Mouse (Mus musculus) G1E (cell line): ENCODE results near the gene Dzip1l. TPM values are rescaled to one million over a fixed set of nuclear protein-coding genes. Genes with fewer than 3 reads are reported as not detected.

ENCODE experiments used
- ATAC-seq: 2 replicates; pipeline ENCODE4 v1.8.0; 2016; ENCODE audit warnings: mild to moderate bottlenecking; ENCODE audit not compliant: insufficient number of reproducible peaks, poor library complexity, low FRiP score, severe bottlenecking; ENCODE audit errors: extremely low read depth
- DNase-seq: peaks from one replicate; pipeline ENCODE4 v3.0.0; 2012; ENCODE audit warnings: low spot score
- H3K27me3 ChIP-seq: 2 replicates; pipeline ENCODE4 v1.6.1; 2012; ENCODE audit warnings: mild to moderate bottlenecking, low read length, inconsistent platforms; ENCODE audit not compliant: insufficient read depth
- H3K36me3 ChIP-seq: replicated peaks from 2 replicates; pipeline ENCODE3; 2012; ENCODE audit warnings: mild to moderate bottlenecking, inconsistent platforms
- H3K4me1 ChIP-seq: 2 replicates; pipeline ENCODE4 v1.6.1; 2012; ENCODE audit warnings: low read depth, low read length, inconsistent platforms, mixed read lengths; ENCODE audit not compliant: insufficient read depth
- H3K4me3 ChIP-seq: 2 replicates; pipeline ENCODE4 v1.5.1; 2012; ENCODE audit warnings: low read depth, mild to moderate bottlenecking, inconsistent platforms, low read length, moderate library complexity, mixed read lengths
- H3K9me3 ChIP-seq: replicated peaks from 2 replicates; pipeline ENCODE4 v1.6.1; 2012; ENCODE audit warnings: inconsistent platforms
- CTCF ChIP-seq: IDR thresholded peaks from 2 replicates; pipeline ENCODE4 v1.5.1; 2012; ENCODE audit warnings: low read depth, low read length, inconsistent platforms, mixed read lengths
- GATA1 ChIP-seq: IDR thresholded peaks from 2 replicates; pipeline ENCODE4 v1.6.1; 2012; ENCODE audit warnings: borderline replicate concordance, low read length, inconsistent platforms, mixed read lengths
- GATA2 ChIP-seq: IDR thresholded peaks from 2 replicates; pipeline ENCODE4 v1.6.1; 2012; ENCODE audit warnings: low read depth, low read length, inconsistent platforms, borderline replicate concordance
- POLR2AphosphoS5 ChIP-seq: IDR thresholded peaks from 2 replicates; pipeline ENCODE4 v1.6.1; 2012; ENCODE audit warnings: low read depth, low read length, inconsistent platforms; ENCODE audit not compliant: insufficient replicate concordance
- TAL1 ChIP-seq: conservative IDR thresholded peaks from 2 replicates; pipeline ENCODE4 v1.6.1; 2012; ENCODE audit warnings: low read depth, low read length, inconsistent platforms, mixed read lengths
- polyA plus RNA-seq: library from polyadenylated mRNA; stranded (reverse); fragments of >175 nt; gene quantifications from 2 replicates; pipeline ENCODE4 v1.2.3, GENCODE M21; 2012
- total RNA-seq, 2 experiments: library from RNA; stranded (forward) in 1 of 2; stranded (reverse) in 1 of 2; fragments of 200-1000 nt in 1 of 2; fragments of >200 nt in 1 of 2; fragmentation: Nextera tagmentation in 1 of 2; gene quantifications; 2 replicates each; pipeline ENCODE4 v1.2.3; 2014 to 2017

Gene Dzip1l
- total and polyA plus RNA-seq, 3 experiments: 0.33 TPM; not detected in 2

DNA sequence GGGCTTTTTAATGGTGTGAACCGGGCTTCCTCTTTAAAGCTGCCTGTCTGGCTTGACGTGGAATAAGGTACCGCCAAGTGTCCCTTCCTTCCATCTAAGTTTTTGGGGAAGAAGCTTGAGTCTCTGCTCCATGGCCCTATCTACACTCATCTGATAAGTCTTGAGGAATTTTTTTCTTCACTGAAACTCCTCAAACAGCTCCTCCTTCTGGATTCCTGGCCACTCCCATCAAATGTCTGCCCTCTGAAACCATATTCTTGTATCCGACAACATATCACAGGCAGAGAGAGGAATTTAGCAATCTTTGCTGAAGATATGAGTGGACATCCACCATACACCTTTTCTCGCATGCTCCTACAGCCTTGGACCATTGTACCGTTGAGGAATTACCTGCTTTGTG, 77.0 kb downstream of the Dzip1l start:
- Histone ChIP-seq H3K36me3 (no peaks in the 10 kb centered on the region), H3K4me1 (no peaks in the 10 kb centered on the region; the same call in 1 of the 2 replicates), H3K27me3 (no peaks in the 10 kb centered on the region), H3K4me3 (no peak overlapping the region), H3K9me3 (peaks cover 20% of the 10 kb centered on the region)
- ATAC-seq (no peak), DNase-seq (no peak)
- no peak for TF ChIP-seq TAL1
- TF ChIP-seq GATA2: no peak
- TF ChIP-seq POLR2AphosphoS5: no peak
- no peak for TF ChIP-seq CTCF
- no peak for TF ChIP-seq GATA1

DNA sequence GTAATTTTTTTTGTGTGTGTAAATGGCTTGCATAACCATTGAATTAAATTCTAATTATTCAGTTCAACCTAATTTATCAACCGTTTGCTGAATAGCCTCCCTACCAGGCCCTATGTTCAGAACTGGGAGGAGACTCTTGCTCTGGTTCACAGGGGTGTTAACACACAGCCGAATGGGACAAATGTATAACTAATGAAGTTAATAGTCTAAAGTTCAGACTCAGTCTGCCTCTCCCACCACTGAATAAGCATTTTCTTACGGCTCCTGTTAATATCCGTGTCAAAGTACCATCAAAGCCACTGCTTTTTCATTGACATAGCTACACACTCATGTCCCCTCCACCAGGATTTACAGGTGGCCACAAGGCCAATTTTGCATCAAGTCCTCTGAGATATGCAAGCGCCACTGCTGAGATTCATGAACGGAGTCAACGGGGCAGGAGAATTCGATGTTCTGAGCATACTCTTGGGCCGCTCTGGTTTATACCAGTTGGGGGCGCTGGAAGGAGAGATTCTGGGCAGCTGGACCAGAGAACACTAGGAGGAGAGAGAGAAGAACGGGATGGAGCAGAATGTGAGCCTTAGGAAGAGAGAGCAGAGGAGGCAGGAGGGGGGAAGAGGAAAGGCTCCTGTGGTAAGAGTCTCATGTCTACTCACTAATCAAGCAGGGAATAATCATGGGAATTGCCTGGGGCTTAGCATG, 78.3 kb downstream of the Dzip1l start:
- H3K27me3 ChIP-seq: no peaks in the 10 kb centered on the region
- TF ChIP-seq POLR2AphosphoS5: no peak
- TF ChIP-seq GATA2: no peak
- TF ChIP-seq GATA1: no peak
- TF ChIP-seq TAL1: no peak
- TF ChIP-seq CTCF: no peak
- no peaks in the 10 kb centered on the region for H3K36me3 ChIP-seq
- no peaks in the 10 kb centered on the region; the same call in 1 of the 2 replicates for H3K4me1 ChIP-seq
- no peak overlapping the region for H3K4me3 ChIP-seq
- DNase-seq (no peak), ATAC-seq (no peak)
- H3K9me3 ChIP-seq: peaks cover 20% of the 10 kb centered on the region

DNA sequence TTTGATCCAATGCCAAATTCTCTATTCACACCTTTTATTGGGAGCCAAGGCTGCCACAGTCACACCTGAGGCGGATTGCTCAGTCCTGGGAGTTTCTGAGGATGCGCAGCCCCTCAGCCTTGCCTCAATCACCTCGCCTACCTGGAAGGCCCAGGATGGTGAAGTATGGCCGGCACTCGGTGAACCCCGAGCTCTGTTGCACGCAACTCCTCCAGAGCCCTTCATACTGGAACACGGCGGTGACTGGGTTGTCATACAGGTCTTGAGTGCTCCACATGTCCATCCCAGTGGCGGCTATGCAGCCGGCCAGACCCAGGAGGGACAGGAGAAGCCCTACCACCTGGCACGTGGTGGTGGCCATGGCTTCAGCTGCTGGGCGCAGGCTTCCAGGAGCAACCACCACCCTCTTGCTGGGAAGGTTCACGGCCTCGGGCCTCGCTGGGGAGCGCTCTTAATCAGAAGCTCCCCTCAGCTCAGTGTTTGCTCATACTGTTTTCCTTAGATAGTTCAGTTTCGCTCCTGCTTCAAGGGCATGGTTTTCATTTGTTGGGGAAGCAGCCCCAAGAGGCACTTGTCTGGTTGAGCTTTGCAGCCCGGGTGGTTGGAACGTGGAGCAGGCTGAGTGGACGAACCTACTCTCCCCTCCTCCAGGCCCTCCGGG, 80.4 kb downstream of the Dzip1l start:
- Histone ChIP-seq H3K4me3 (peak overlapping the region; percentile 8; the same call in 1 of the 2 replicates), H3K27me3 (no peaks in the 10 kb centered on the region), H3K9me3 (peaks cover 20% of the 10 kb centered on the region), H3K4me1 (no peaks in the 10 kb centered on the region; the same call in 1 of the 2 replicates), H3K36me3 (no peaks in the 10 kb centered on the region)
- no peak for ATAC-seq
- TF ChIP-seq POLR2AphosphoS5 (no peak), TAL1 (no peak), CTCF (no peak), GATA1 (no peak), GATA2 (no peak)
- no peak for DNase-seq

DNA sequence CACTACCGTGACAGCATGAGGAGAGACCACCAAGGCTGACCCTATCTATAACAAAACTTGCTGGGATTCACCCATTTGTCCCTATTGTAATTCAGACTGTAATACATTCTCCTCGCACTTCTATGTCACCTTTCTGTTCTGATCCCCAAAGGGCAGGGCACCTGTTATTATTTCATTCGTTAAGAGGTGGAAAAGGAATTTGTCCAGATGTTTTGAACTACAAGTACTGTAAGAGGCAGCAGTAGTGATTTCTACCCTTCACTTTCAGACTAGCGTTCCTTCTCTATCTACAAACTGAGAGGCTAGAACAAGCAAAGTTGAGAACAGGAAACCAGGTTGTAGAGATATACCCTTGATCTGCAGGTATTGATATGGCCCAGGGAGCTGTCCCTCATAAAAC, 81.0 kb downstream of the Dzip1l start:
- TF ChIP-seq GATA1 (no peak), GATA2 (no peak), POLR2AphosphoS5 (no peak), CTCF (no peak)
- H3K4me3 ChIP-seq: no peak overlapping the region
- no peaks in the 10 kb centered on the region; the same call in 1 of the 2 replicates for H3K4me1 ChIP-seq
- no peak for ATAC-seq
- no peaks in the 10 kb centered on the region for H3K27me3 ChIP-seq
- no peak for DNase-seq
- peaks cover 18% of the 10 kb centered on the region for H3K9me3 ChIP-seq
- H3K36me3 ChIP-seq: no peaks in the 10 kb centered on the region

DNA sequence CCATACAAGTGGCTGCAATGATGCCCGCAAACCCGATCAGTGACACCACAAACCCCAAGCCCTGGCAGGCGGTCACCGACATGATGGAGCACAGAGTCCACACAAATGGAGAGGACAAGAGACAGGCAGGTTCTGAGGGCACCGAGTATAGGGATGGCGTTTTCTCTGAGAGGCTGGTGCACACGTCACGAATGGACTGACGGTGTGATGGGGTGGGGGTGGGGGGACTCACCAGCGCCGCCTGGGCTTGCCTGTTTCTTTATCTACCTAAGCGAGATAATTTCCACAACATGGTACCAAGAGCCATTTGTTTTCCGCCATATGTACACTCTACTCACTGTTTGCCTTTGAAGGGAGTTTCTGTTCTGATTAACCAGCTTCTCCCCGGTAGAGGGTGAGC, 87.8 kb downstream of the Dzip1l start, which contains the start of gene Cldn18:
Gene Cldn18, minus strand, starts transcription at position 134 of the 400 bp plus-strand sequence.
- H3K4me3 ChIP-seq: no peak within 1 kb of the TSS; the same call in 1 of the 2 replicates
- H3K36me3 ChIP-seq: no peaks in the 10 kb centered on the region
- no peaks in the 10 kb centered on the region for H3K4me1 ChIP-seq
- no peaks in the 10 kb centered on the region for H3K27me3 ChIP-seq
- DNase-seq: no peak
- no peak for TF ChIP-seq GATA2
- TF ChIP-seq GATA1: no peak
- TF ChIP-seq CTCF: no peak
- TF ChIP-seq POLR2AphosphoS5: no peak
- TF ChIP-seq TAL1: no peak
- ATAC-seq: no peak
- H3K9me3 ChIP-seq: peaks cover 11% of the 10 kb centered on the region

Other genes with a start within 250 kb of the Dzip1l start
- not detected in 2 replicates for gene Mras, start 192.1 kb upstream of the Dzip1l start, total RNA-seq (2014; fragmentation: Nextera tagmentation)
- 2.1 TPM in 2 replicates for gene Mras, start 192.1 kb upstream of the Dzip1l start, total RNA-seq (2017)
- gene Mras, start 192.1 kb upstream of the Dzip1l start, polyA plus RNA-seq: 0.04 and 0.12 TPM in 2 replicates
- not detected in 2 replicates for gene Nme9, start 178.0 kb upstream of the Dzip1l start, total RNA-seq (2014; fragmentation: Nextera tagmentation)
- gene Nme9, start 178.0 kb upstream of the Dzip1l start, total RNA-seq (2017): not detected in 2 replicates
- gene Nme9, start 178.0 kb upstream of the Dzip1l start, polyA plus RNA-seq: not detected in 2 replicates
- 27.8 and 36.5 TPM in 2 replicates for gene Armc8, start 60.6 kb upstream of the Dzip1l start, total RNA-seq (2014; fragmentation: Nextera tagmentation)
- gene Armc8, start 60.6 kb upstream of the Dzip1l start, total RNA-seq (2017): 29.1 and 31.8 TPM in 2 replicates
- 2.4 and 3.6 TPM in 2 replicates for gene Armc8, start 60.6 kb upstream of the Dzip1l start, polyA plus RNA-seq
- gene Dbr1, start 53.7 kb upstream of the Dzip1l start, total RNA-seq (2014; fragmentation: Nextera tagmentation): 14.7 and 17.3 TPM in 2 replicates
- 49.0 and 52.7 TPM in 2 replicates for gene Dbr1, start 53.7 kb upstream of the Dzip1l start, total RNA-seq (2017)
- gene Dbr1, start 53.7 kb upstream of the Dzip1l start, polyA plus RNA-seq: 46.2 and 48.9 TPM in 2 replicates
- not detected in 2 replicates for gene A4gnt, start 17.0 kb upstream of the Dzip1l start, total RNA-seq (2014; fragmentation: Nextera tagmentation)
- 0.16 TPM in 1 of 2 replicates, not detected in the other for gene A4gnt, start 17.0 kb upstream of the Dzip1l start, total RNA-seq (2017)
- gene A4gnt, start 17.0 kb upstream of the Dzip1l start, polyA plus RNA-seq: not detected in 2 replicates
- gene Cldn18, start 87.8 kb downstream of the Dzip1l start, total RNA-seq (2014; fragmentation: Nextera tagmentation): not detected in 2 replicates
- 0.27 TPM in 1 of 2 replicates, not detected in the other for gene Cldn18, start 87.8 kb downstream of the Dzip1l start, total RNA-seq (2017)
- gene Cldn18, start 87.8 kb downstream of the Dzip1l start, polyA plus RNA-seq: not detected in 2 replicates
- gene Sox14, start 246.7 kb downstream of the Dzip1l start, total RNA-seq (2014; fragmentation: Nextera tagmentation): 3.2 TPM in 1 of 2 replicates, not detected in the other
- gene Sox14, start 246.7 kb downstream of the Dzip1l start, total RNA-seq (2017): 0.23 TPM in 1 of 2 replicates, not detected in the other
- not detected in 2 replicates for gene Sox14, start 246.7 kb downstream of the Dzip1l start, polyA plus RNA-seq